Mouse (Mus musculus): ENCODE measurements around the gene Ankrd35.
"Not testable (repeated sequence)": the region's sequence is repeated elsewhere in the genome, so short reads cannot be mapped to it uniquely, and the experiment has no call there.

The Ankrd35 gene

DNA sequence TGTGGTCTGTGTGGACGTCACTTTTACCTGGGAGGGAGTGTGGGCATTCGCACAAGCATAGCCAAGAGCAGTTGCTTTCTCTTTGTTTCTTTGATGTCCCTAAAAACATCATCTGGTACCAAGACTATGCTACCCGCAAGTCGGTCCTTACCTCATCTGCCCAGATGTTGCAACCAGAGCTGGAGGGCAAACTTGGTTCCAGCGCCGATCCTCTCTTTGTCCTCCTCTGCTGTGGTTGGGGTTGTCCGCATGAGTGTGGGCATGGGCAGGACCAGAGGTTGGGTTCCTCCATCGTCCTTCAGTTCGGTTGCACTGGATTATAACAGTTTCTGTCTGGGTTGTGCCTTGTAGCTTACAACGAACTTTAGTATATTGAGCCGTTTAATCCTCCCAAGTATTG lies 36.3 kb downstream of the Ankrd35 start:
- DNase-seq (ENCODE audit: inconsistent ontology term) = no peak

DNA sequence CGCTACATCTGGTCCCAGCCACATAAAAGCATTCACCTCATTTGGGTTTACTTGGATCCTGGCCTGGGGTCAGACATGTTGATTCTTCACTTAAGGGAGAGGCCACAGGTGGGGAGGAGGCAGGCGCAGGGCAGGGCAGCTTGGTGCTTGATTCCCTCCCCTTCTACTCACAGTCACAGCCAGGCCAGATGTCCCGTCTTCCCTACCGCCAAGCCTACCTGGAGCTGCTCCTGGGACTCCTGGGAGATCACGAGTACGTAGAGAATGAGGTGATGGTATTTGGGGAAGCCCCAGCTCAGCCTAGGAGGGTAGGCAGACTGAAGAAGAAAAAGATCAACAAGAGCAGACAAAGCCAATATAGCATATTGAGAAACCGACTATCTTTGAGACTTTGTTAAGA lies 37.1 kb downstream of the Ankrd35 start:
- DNase-seq (ENCODE audit: inconsistent ontology term) = no peak

DNA sequence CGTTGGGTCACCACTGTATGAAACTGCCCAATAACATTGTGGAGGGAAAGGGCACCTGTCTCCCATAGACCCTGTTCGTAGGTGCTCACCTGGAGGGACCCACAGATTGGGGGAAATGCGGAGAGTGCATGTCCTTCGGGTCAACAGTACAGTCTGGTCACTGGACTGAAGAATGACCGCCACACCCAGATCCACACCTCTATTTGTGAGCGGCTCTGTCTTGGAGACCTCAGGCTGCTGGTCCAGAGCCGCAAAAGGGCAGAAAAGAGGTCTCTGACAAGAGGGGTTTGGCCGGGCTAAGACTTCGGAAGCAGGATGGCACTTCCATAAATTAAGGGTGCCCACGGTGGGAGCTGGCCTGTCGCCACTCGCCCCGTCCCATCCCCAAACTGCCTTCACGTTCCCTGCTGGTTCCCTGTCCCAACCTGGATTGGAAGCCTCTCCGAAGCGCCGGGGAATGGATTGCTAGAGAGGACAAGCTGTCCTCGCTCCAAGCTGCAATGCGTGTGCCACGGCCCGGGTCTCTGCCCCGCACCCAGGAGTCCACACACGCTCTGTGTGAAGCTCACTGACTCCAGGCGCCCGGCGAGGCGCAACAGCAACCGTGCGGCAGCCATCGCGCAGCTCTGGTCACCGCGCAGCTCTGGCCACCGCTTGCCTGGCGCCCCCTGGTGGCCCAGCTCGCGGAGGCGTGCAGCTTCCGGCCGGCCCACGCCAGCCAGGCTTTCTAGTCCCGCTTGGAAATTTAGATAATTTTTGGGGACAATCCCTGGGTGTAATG lies 38.2 kb downstream of the Ankrd35 start, which contains the start of gene Nudt17:
Gene Nudt17, minus strand, starts transcription at position 660 of the 781 bp plus-strand sequence.
- DNase-seq (ENCODE audit: inconsistent ontology term) = peak; percentile 78

DNA sequence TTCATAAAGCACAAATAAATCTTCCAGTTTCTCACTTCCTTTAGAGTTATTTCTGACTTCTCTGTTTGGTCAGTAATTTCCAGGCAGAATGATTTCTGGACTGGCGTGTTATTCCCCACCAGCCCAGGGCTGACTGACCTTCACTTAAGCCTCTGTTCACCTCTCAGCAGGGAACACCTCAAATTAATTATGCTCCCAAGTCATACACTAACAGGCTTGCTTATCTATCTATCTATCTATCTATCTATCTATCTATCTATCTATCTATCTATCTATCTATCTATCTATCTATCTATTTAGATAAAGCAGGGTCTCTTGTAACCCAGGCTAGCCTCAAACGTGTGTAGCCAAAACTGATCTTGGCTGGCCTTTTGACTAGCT lies 38.7 kb downstream of the Ankrd35 start:
- no peak for DNase-seq (ENCODE audit: inconsistent ontology term)

DNA sequence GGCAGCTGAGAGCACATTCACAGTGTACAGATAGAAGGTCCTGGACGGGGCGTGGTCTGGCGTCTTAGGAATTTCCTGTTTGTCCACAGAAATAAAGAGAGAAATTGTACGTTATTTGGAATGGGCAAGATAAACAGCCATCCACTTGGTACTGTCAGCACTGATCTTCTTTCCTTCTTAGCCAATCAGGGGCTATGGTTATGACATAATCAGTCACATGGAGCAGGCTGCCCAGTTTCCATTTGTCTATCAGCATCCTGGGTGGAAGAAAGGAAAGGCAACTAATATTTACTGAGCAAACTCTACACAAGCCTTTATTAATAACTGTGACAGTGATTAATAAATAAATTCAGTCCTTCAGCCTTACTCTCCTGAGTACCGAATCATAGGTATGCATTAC lies 44.4 kb downstream of the Ankrd35 start:
- no peak for DNase-seq (ENCODE audit: inconsistent ontology term)

DNA sequence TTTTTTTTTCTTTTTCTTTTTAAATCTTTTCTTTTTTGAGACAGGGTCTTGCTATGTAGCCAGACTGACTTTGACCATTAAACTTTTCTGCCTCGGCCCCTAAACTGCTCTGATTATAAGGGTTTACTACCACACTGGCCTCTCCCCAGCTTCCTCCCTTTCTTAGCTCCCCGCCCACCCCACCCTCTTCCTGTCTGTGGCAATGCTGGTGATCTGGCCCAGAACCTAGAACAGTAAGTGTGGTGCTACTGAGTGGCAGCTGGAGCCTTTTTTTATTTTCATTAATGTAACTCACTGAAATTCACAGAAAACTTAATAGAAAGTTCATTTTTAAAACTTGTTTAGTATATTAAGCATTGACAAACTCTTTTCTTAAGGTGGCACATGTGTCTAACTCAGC lies 45.9 kb downstream of the Ankrd35 start:
- DNase-seq (ENCODE audit: inconsistent ontology term) = no peak

DNA sequence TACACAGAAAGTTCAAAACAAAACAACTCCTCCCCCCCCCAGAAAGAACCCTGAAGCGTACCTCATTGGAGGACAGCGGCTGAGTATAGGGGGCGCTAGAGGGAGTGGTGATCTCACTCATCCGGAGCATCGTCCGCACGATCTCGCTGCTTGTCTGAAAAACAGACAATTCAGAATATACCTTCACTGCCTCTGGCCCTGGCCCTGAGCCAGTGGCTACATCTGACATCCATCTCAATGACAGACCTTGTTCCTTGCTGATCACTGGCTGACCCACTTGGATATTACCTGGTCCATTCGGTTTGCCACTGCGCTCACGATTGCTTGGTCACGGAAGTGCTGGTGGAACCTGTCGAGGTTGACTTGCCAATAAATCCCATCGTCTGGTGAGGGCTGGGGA lies 49.2 kb downstream of the Ankrd35 start:
- no peak for DNase-seq (ENCODE audit: inconsistent ontology term)

DNA sequence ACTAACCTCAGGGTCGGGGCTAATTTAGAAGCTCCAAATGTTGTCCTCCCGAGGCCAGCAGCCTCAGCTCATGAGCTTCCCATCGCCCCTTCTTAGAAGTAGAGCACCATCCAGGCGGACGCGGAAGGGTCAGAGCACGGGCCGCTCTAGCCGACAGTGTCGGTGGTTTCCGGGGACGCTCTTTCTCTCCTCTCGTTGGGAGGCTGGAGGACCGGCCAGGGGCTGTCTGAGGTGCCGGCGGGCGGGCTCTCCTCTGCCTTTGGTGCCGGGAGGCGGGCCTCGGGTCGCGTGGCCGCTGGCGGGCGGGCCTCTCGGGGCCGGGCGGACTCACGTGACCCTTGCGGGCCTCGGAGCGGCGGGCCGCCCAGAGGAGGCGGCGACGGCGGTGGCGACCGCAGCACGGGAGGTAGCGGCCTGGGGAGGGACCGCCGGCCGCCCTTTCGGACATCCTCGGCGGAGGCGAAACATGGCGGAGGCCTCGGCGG lies 57.5 kb downstream of the Ankrd35 start, which contains the start of the genes Polr3c and Rnf115:
Gene Polr3c, minus strand, starts transcription at position 286 of the 485 bp plus-strand sequence.
Gene Rnf115, plus strand, starts transcription at position 322 of the 485 bp plus-strand sequence.
- DNase-seq (ENCODE audit: inconsistent ontology term) = peak; percentile 99

DNA sequence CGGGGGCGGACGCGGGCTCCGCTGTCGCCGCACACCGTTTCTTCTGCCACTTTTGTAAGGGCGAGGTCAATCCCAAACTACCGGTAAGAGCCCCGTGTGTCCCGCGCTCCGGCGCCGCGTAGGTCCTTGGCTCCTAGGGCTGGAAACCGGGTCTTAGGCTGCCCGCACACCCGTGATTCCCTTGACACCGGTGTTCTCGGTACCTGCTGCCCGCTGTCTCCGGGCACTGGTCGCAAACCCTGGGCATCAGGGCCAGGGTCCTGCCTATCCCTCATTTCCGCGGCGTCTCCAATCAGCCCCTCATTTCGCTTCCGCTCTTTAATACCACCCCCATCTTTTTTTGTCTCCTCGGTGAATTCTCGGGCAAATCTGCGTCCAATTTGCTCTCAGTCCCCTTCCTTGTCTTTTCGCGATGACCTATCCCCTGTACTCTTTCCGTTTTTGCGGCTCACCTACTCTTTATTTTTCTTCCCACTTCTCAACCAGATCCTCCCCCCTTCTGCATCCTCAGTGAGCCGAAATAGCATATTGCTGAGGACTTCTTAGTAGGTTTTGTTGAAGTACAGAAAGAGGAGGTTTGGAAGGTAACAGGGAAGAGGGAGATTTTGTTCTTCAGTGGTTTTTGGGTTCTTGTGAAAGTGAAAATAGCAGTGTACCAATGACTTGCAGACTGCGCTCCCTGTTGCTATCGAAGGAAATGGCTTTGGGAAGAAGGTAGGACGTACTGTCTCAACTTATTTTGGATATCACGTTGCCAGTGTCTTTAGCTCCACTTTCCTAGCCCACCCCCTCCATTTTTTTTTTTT lies 58.1 kb downstream of the Ankrd35 start:
- DNase-seq (ENCODE audit: inconsistent ontology term) = peak; percentile 73

DNA sequence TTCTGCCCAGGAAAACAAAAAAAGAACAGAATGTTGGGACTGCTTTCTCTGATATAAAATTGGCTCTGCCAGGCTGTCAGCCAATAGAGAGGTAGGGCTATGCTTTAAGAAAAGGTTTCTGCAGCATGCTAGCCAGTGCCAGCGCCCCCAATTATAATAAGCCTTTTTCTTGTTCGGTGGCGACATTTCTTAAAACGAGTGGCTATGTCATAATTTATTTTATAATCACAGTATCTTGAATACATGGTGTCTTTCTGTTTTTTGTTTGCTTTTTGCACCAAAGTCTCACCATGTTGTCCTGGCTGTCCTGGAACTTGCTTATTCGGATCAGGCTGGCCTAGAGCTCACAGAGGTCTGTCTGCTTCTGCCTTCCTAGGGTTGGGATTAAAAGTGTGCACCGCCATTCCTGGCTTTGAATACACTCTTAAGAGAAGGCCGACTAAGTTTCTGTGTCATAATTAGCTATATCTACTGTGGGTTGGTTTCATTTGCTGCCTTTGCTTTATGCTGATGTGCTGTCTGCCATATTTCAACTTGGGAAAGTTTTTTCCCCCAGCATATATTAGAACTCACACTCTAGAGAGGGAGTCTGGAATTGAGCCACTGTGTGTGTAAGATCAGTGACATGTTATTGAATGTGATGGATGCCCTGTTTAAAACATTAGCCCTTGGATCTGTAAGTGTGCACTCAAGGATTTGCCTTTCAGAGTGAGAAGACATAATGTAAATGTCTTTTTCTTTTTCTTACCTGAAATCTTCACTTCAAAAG lies 58.9 kb downstream of the Ankrd35 start:
- peak; percentile 34 for DNase-seq (ENCODE audit: inconsistent ontology term)

DNA sequence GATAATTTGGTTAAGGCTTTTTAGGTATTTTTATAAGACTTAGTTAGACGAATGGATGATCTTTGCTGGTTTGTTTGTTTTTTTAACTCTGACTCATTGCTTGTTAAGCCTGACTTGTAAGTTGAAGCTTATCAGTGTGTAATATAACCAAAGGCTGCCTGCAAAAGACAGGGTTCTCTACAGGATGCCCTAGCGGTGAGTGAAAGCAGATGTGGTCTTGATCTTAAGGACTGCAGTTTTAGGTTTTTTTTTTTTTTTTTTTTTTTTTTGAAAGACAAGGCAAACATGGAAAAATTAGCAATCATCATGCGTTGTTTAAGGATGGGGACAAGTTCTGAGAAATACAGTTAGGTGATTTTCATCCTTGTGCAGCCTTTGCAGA lies 59.5 kb downstream of the Ankrd35 start:
- DNase-seq (ENCODE audit: inconsistent ontology term) = no peak

DNA sequence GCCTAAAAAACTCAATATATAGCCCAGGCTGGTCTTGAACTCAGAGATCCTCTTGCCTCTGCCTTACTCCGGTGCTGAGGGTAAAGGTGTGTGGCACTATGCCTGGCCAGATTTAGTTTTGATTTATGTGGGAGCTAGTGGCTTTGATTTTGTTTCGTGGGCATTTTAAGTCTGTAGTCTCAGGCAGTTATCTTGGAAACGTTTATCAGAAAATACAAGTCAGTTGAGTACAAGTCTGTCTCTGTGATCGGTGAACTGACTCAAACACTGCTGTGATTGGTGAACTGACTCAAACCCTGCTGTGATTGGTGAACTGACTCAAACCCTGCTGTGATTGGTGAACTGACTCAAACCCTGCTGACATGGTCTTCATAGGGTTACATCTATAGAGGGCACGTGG lies 60.9 kb downstream of the Ankrd35 start:
- no peak for DNase-seq (ENCODE audit: inconsistent ontology term)

DNA sequence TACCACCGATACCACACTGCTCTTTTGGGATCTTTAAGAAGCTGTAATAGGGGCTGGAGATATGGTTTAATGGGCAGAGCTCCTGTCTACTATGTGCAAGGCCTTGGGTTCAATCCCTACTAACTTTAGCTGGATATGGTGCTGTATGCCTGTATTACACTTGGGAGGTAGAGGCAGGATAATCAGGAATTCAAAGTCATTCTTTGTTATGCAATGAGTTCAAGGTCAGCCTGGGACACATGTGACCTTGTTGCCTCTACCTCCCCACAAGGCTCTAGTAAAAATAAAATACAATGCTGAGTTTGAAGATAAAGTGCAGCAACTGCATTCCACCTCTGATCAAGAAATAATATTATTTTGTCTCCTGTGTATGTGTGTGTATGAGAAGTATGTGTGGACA lies 64.1 kb downstream of the Ankrd35 start:
- no peak for DNase-seq (ENCODE audit: inconsistent ontology term)

DNA sequence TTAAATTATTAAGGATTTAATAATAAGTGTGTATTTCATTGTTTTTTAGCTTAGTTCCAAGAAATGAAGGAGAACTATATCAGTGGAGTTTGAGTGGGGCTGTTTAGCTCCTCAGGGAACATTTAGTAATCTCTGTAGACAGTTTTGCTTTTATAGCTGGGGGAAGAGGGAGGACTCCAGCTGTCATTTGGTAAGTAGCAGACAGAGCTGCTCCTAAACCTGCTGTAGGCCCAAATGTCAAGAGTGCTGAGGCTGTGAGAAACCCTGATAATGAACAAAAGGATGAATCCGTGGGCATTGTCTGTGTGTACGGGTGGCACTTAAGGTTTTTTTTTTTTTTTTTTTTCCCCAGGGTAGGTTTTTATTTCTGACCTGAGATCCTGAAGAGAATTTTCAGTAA lies 65.3 kb downstream of the Ankrd35 start:
- no peak for DNase-seq (ENCODE audit: inconsistent ontology term)

DNA sequence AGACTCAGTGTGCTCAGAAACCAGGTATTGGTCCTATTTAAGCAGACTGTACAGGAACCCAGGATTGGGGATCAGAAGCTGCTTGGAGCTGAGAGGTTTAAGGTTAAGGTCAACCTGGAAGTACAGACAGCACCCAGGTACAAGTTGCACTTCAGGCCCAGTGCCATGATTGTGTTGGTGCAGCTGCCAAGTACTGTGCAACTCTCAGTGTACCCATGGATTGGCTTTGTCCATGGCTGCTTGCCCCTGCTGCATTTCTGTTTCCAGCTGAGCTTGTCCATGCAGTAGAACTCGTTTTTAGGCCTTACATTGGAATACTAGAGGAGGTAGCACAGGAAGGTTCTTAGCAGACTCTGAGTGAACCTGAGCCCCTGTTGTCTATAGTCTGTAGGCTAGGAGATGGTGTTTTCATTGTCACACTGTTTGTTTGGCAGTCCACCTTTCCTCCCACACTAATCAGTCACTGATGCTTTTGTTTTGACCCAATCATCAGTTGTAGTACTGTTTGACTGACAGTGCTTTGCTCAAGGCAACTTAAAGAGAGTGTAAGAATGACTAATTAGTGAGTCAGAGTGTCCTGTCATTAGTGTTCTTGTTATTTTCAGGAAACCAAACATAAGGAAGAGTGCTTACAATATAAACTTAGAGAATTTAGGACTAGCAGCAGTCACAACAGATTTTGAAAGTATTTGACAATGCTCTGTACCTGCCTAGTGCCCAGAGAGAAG lies 67.2 kb downstream of the Ankrd35 start:
- peak; percentile 57 for DNase-seq (ENCODE audit: inconsistent ontology term)

DNA sequence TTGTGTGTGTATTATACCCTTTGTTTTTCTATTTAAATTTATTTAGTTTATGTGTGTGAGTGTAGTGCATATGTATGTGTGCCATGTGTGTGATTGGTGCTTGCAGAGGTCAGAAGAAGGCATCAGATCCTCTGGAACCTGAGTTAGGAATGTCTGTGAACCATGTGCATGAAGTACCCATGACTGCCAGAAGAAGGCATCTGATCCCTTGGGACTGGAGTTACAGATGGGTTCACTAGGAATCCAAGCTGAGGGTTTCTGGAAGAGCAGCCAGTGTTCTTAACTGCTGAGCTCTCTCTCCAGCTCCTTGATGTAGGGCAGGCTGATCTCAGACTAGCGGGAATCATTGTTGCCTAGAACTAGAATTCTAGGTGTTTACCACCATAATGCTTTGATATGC lies 68.1 kb downstream of the Ankrd35 start:
- DNase-seq (ENCODE audit: inconsistent ontology term) = no peak

DNA sequence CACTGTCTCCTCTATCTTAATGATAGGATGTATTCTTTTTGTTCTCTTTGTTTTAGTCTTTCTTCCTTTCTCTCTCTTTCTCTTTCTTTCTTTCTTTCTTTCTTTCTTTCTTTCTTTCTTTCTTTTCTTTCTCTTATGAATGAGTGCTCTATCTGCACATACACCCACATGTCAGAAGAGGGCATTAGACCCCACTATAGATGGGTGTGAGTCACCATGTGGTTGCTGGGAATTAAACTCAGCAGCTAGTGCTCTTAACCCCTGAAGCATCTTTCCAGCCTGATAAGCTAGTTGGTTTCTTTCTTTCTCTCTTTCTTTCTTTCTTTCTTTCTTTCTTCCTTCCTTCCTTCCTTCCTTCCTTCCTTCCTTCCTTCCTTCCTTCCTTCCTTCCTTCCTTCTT lies 70.3 kb downstream of the Ankrd35 start:
- DNase-seq (ENCODE audit: inconsistent ontology term) = not testable (repeated sequence)
